Mouse (Mus musculus) embryonic facial prominence, embryonic 10.5 days (tissue): ENCODE data around the gene Gm12169. TPM values are rescaled to one million over a fixed set of nuclear protein-coding genes. Genes with fewer than 3 reads are reported as not detected.

Experiments
- DNase-seq: peaks from one replicate; pipeline ENCODE4 v3.0.0-alpha.2; 2017; ENCODE audit warnings: low spot score
- H3K27ac ChIP-seq: fragments of 300-500 bp; sonication (generic); replicated peaks from 2 replicates; pipeline ENCODE4 v1.5.1; 2016; ENCODE audit warnings: mild to moderate bottlenecking
- H3K27me3 ChIP-seq: fragments of 300-500 bp; sonication (generic); replicated peaks from 2 replicates; pipeline ENCODE4 v1.6.1; 2016; ENCODE audit warnings: low read depth, mild to moderate bottlenecking; ENCODE audit not compliant: poor library complexity, severe bottlenecking
- H3K36me3 ChIP-seq: fragments of 300-500 bp; sonication (generic); replicated peaks from 2 replicates; pipeline ENCODE4 v1.6.1; 2016; ENCODE audit warnings: mild to moderate bottlenecking, moderate library complexity
- H3K4me1 ChIP-seq: fragments of 300-500 bp; sonication (generic); 2 replicates; pipeline ENCODE4 v1.6.1; 2016
- H3K4me3 ChIP-seq: fragments of 300-500 bp; sonication (generic); 2 replicates; pipeline ENCODE4 v1.5.1; 2016; ENCODE audit warnings: mild to moderate bottlenecking, moderate library complexity
- H3K9me3 ChIP-seq: fragments of 300-500 bp; sonication (generic); 2 replicates; pipeline ENCODE4 v1.6.1; 2016; ENCODE audit warnings: mild to moderate bottlenecking
- WGBS: fragments of 180-500 bp; shearing (Covaris S2); methylation state at CpG from one replicate; pipeline ENCODE4 v1.1.7; 2016; 5-methylcytosine and 5-hydroxymethylcytosine counted together
- polyA plus RNA-seq: library from polyadenylated mRNA; unstranded; fragments of >200 nt; fragmentation: Nextera tagmentation; extraction: Ambion mirVana; gene quantifications from 2 replicates; pipeline ENCODE4 v1.2.1, GENCODE M21; 2016

The Gm12169 gene
- polyA plus RNA-seq, 1 experiment from 2014 or later = not detected

GRCm38 (mm10) chr11:46552741-46553140 is 28.7 kb downstream of the Gm12169 start:
- H3K27ac ChIP-seq = no peak overlapping the region
- WGBS = 90% methylated on average over 3 of the region's 3 CpGs
- no peaks in the 10 kb centered on the region for H3K27me3 ChIP-seq
- no peak overlapping the region for H3K4me3 ChIP-seq
- H3K4me1 ChIP-seq = no peaks in the 10 kb centered on the region
- DNase-seq = no peak
- no peaks in the 10 kb centered on the region for H3K9me3 ChIP-seq
- H3K36me3 ChIP-seq = no peaks in the 10 kb centered on the region

- no peak overlapping the region for H3K27ac ChIP-seq
- WGBS = 89% methylated on average over 4 of the region's 4 CpGs
These were observed 37.1 kb downstream of the Gm12169 start for GRCm38 (mm10) chr11:46561096-46561495.

GRCm38 (mm10) chr11:46564671-46565070 is 40.7 kb downstream of the Gm12169 start:
- Histone ChIP-seq H3K27me3 (no peaks in the 10 kb centered on the region), H3K4me3 (no peak overlapping the region), H3K9me3 (no peaks in the 10 kb centered on the region), H3K36me3 (no peaks in the 10 kb centered on the region), H3K27ac (no peak overlapping the region), H3K4me1 (no peaks in the 10 kb centered on the region)
- no peak for DNase-seq
- 66% methylated on average over 1 of the region's 1 CpGs for WGBS

More at GRCm38 (mm10) chr11:46561096-46561495, 37.1 kb downstream of the Gm12169 start:
- Histone ChIP-seq H3K27me3 (no peaks in the 10 kb centered on the region), H3K4me1 (no peaks in the 10 kb centered on the region), H3K36me3 (no peaks in the 10 kb centered on the region), H3K9me3 (no peaks in the 10 kb centered on the region), H3K4me3 (no peak overlapping the region)
- DNase-seq = no peak

GRCm38 (mm10) chr11:46565967-46566366 is 42.0 kb downstream of the Gm12169 start:
- H3K4me1 ChIP-seq = no peaks in the 10 kb centered on the region
- H3K4me3 ChIP-seq = no peak overlapping the region
- no peaks in the 10 kb centered on the region for H3K27me3 ChIP-seq
- DNase-seq = no peak
- H3K36me3 ChIP-seq = no peaks in the 10 kb centered on the region
- H3K9me3 ChIP-seq = no peaks in the 10 kb centered on the region
- 91% methylated on average over 2 of the region's 2 CpGs for WGBS
- no peak overlapping the region for H3K27ac ChIP-seq

- H3K27ac ChIP-seq = no peak overlapping the region
- 76% methylated on average over 1 of the region's 1 CpGs for WGBS
- H3K36me3 ChIP-seq = no peaks in the 10 kb centered on the region
- H3K9me3 ChIP-seq = no peaks in the 10 kb centered on the region
- DNase-seq = no peak
- no peaks in the 10 kb centered on the region for H3K27me3 ChIP-seq
- H3K4me1 ChIP-seq = no peaks in the 10 kb centered on the region
- H3K4me3 ChIP-seq = no peak overlapping the region
These were observed 45.1 kb downstream of the Gm12169 start for GRCm38 (mm10) chr11:46569107-46569506.

GRCm38 (mm10) chr11:46571327-46571726 is 47.3 kb downstream of the Gm12169 start, which contains the start of gene BC053393:
TSS of gene BC053393 (plus strand) at chr11:46571536.
- Histone ChIP-seq H3K27me3 (no peaks in the 10 kb centered on the region), H3K4me1 (no peaks in the 10 kb centered on the region), H3K4me3 (no peak within 1 kb of the TSS), H3K36me3 (no peaks in the 10 kb centered on the region), H3K27ac (no peak within 1 kb of the TSS), H3K9me3 (no peaks in the 10 kb centered on the region)
- DNase-seq = no peak
- 89% methylated on average over 1 of the region's 1 CpGs for WGBS

- Histone ChIP-seq H3K27ac (no peak overlapping the region), H3K36me3 (no peaks in the 10 kb centered on the region), H3K4me3 (no peak overlapping the region), H3K4me1 (no peaks in the 10 kb centered on the region), H3K9me3 (no peaks in the 10 kb centered on the region), H3K27me3 (no peaks in the 10 kb centered on the region)
- 61% methylated on average over 5 of the region's 5 CpGs for WGBS
- DNase-seq = peak; percentile 7
These were observed 54.8 kb downstream of the Gm12169 start for GRCm38 (mm10) chr11:46578771-46579281.

GRCm38 (mm10) chr11:46580428-46580827 is 56.4 kb downstream of the Gm12169 start:
- H3K4me1 ChIP-seq = no peaks in the 10 kb centered on the region
- H3K4me3 ChIP-seq = no peak overlapping the region
- 88% methylated on average over 3 of the region's 3 CpGs for WGBS
- no peaks in the 10 kb centered on the region for H3K36me3 ChIP-seq
- no peaks in the 10 kb centered on the region for H3K27me3 ChIP-seq
- no peaks in the 10 kb centered on the region for H3K9me3 ChIP-seq
- no peak overlapping the region for H3K27ac ChIP-seq
- DNase-seq = no peak

- no peak overlapping the region for H3K4me3 ChIP-seq
- no peak overlapping the region for H3K27ac ChIP-seq
- DNase-seq = no peak
- H3K36me3 ChIP-seq = no peaks in the 10 kb centered on the region
- H3K27me3 ChIP-seq = no peaks in the 10 kb centered on the region
- no peaks in the 10 kb centered on the region for H3K9me3 ChIP-seq
- H3K4me1 ChIP-seq = no peaks in the 10 kb centered on the region
- WGBS = 88% methylated on average over 5 of the region's 5 CpGs
These were observed 58.7 kb downstream of the Gm12169 start for GRCm38 (mm10) chr11:46582741-46583140.

Other genes starting within 250 kb of the Gm12169 start
- 17.4 and 18.3 TPM in 2 replicates for gene Cyfip2, start 211.4 kb upstream of the Gm12169 start, polyA plus RNA-seq
- gene Itk, start 134.7 kb upstream of the Gm12169 start, polyA plus RNA-seq = 0.04 and 0.05 TPM in 2 replicates
- gene Fam71b, start 127.7 kb upstream of the Gm12169 start, polyA plus RNA-seq = not detected in 2 replicates
- gene Med7, start 87.3 kb upstream of the Gm12169 start, polyA plus RNA-seq = 90.5 and 92.0 TPM in 2 replicates
- gene Havcr2, start 69.3 kb upstream of the Gm12169 start, polyA plus RNA-seq = 0.08 TPM in 1 of 2 replicates, not detected in the other
- not detected in 2 replicates for gene BC053393, start 47.3 kb downstream of the Gm12169 start, polyA plus RNA-seq
- not detected in 2 replicates for gene Dppa1, start 105.0 kb downstream of the Gm12169 start, polyA plus RNA-seq
- 0.15 TPM in 1 of 2 replicates, not detected in the other for gene Timd2, start 182.8 kb downstream of the Gm12169 start, polyA plus RNA-seq
- gene Havcr1, start 210.9 kb downstream of the Gm12169 start, polyA plus RNA-seq = not detected in 2 replicates